Mouse (Mus musculus) E14TG2a.4 (cell line): ENCODE measurements around the gene Anapc2.

ENCODE experiments used
- CTCF ChIP-seq: conservative IDR thresholded peaks from 2 replicates; pipeline ENCODE4 v1.5.1; 2014; ENCODE audit warnings: low read length
- NANOG ChIP-seq: IDR thresholded peaks from 2 replicates; pipeline ENCODE4 v1.6.1; 2014; ENCODE audit warnings: borderline replicate concordance, low read length, mixed read lengths
- POU5F1 ChIP-seq: IDR thresholded peaks from 2 replicates; pipeline ENCODE4 v1.6.1; 2014; ENCODE audit warnings: low read length, borderline replicate concordance

DNA sequence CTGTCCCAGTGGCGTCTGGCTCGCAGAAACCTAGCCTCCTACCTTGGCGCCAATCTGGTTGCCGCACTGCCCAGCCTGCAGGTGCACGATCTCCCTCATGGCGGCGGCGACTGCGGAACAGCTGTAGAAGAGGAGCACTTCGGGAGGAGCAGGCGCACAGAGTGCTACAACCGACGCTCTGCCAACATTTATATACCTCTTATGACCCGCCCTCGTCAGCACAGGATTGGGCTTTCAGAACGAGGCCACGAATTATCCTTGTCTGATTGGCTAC lies 47.8 kb upstream of the Anapc2 start, which contains the start of gene Tubb4b:
- TF ChIP-seq CTCF (no peak), NANOG (no peak), POU5F1 (no peak)
